ENCODE assay signal across 24 mouse cellular contexts in the genomic region with DNA sequence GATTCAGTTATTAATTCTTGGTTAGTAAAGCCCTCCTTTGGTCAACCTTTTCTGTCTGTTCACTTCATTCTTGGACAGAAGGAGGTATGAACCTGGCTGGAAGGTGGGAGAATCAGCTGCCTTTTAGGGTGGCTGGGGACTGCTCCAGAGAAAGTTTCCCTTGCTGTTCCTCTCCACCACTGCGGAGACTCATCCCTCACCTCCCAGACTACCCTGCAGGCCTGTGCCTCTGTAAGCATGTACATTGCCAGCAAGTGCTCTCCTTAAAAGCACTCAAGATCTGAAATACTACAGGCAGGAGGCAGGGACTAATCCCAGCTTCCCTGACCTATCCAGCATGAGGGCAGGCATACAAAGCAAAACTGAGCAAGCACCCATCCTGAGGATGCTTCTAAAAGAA.
DNase-seq lines count a peak whose midpoint lies in the region; ATAC-seq lines count a peak whose summit lies in the region.
"Had no signal": no experiment of that assay in that cellular context is flagged by ENCODE, and none has a peak within 500 bp of the region (broad histone marks: within the 10 kb centered on the region; RNA-seq: fewer than 3 reads in every experiment).

No protein-coding gene starts in this region.

- H3K9me3 ChIP-seq in liver, embryonic 15.5 days (replicated peaks) = no peaks in the 10 kb centered on the region
- H3K9me3 ChIP-seq: embryonic facial prominence, embryonic 10.5 days; embryonic facial prominence, embryonic 13.5 days; forebrain, embryonic 12.5 days; forebrain, embryonic 15.5 days; hindbrain, embryonic 12.5 days; hindbrain, embryonic 15.5 days had no signal

- H3K4me2 ChIP-seq in liver, embryonic 15.5 days = no peak overlapping the region
- H3K4me2 ChIP-seq: embryonic facial prominence, embryonic 13.5 days; forebrain, embryonic 12.5 days; forebrain, embryonic 15.5 days; heart, embryonic 11.5 days; hindbrain, embryonic 12.5 days; hindbrain, embryonic 15.5 days had no signal

- H3K4me1 ChIP-seq in liver, embryonic 15.5 days (replicated peaks) = peaks cover 39% of the 10 kb centered on the region
- H3K4me1 ChIP-seq: embryonic facial prominence, embryonic 10.5 days; embryonic facial prominence, embryonic 13.5 days; forebrain, embryonic 15.5 days; hindbrain, embryonic 12.5 days; hindbrain, embryonic 15.5 days had no signal

- DNase-seq in adrenal gland, adult 2 months = peak; percentile 21
- no peak for DNase-seq in adrenal gland, postnatal 10 days
- DNase-seq in liver (no peak), 3T3-L1 (ENCODE audit: low read depth, low spot score) (peak; percentile 44)
- DNase-seq in frontal cortex, postnatal 14 days (ENCODE audit: low spot score in 2 of 2) = no peak
- DNase-seq: cerebellum, adult 11-12 months; cerebellum, adult 8-10 months; cerebellum, postnatal 10 days; cerebellum, postnatal 36 days; embryo, embryonic 11 days; gastrocnemius, postnatal 10 days; gastrocnemius, postnatal 36 days had no signal

- H3K36me3 ChIP-seq in liver, embryonic 15.5 days (replicated peaks) = no peaks in the 10 kb centered on the region
- H3K36me3 ChIP-seq: forebrain, embryonic 12.5 days; forebrain, embryonic 15.5 days; hindbrain, embryonic 15.5 days had no signal

- no peak for ATAC-seq in liver, embryonic 15.5 days (ENCODE audit: insufficient read depth)
- ATAC-seq: activated CD4-positive, CD25-positive, alpha-beta regulatory T cell, adult 4 months; CD4-positive, CD25-positive, alpha-beta regulatory T cell, adult 4 months; forebrain, embryonic 15.5 days; intestine, postnatal 0 days had no signal

- H3K27ac ChIP-seq in liver, embryonic 15.5 days (replicated peaks) = 0 out of 2 replicates have a peak overlapping the region, but pooled peaks have one; percentile 24
- H3K27ac ChIP-seq: embryonic facial prominence, embryonic 10.5 days; embryonic facial prominence, embryonic 13.5 days; forebrain, embryonic 12.5 days; forebrain, embryonic 15.5 days; hindbrain, embryonic 12.5 days; hindbrain, embryonic 15.5 days had no signal

- H3K9ac ChIP-seq in liver, embryonic 15.5 days = no peak overlapping the region
- H3K9ac ChIP-seq: embryonic facial prominence, embryonic 13.5 days; forebrain, embryonic 12.5 days; forebrain, embryonic 15.5 days; hindbrain, embryonic 12.5 days; hindbrain, embryonic 15.5 days had no signal

- 88% methylated on average over 1 of the region's 1 CpGs for WGBS in liver, embryonic 15.5 days (ENCODE audit: insufficient replicate concordance)

- no peak overlapping the region for H3K4me3 ChIP-seq in liver, embryonic 15.5 days (replicated peaks)
- H3K4me3 ChIP-seq: embryonic facial prominence, embryonic 10.5 days; embryonic facial prominence, embryonic 13.5 days; erythroblast, embryonic 14.5 days; forebrain, embryonic 12.5 days; forebrain, embryonic 15.5 days; hindbrain, embryonic 12.5 days; hindbrain, embryonic 15.5 days had no signal

- peaks cover 6% of the 10 kb centered on the region for H3K27me3 ChIP-seq in liver, embryonic 15.5 days
- H3K27me3 ChIP-seq: embryonic facial prominence, embryonic 13.5 days; forebrain, embryonic 12.5 days; forebrain, embryonic 15.5 days; hindbrain, embryonic 12.5 days; hindbrain, embryonic 15.5 days had no signal

Comparison
In these comparisons a context has a peak if more than half of its experiments do, and no peak if none do; other contexts are left out.
1. DNase-seq: peak in adrenal gland, adult 2 months (single experiment) and 3T3-L1 (single experiment); none in adrenal gland, postnatal 10 days (single experiment), liver (single experiment) and frontal cortex, postnatal 14 days (0 of 2).